Mouse (Mus musculus) hindbrain, embryonic 16.5 days (tissue): ENCODE measurements around the gene Atad5. TPM values are rescaled to one million over a fixed set of nuclear protein-coding genes. Genes with fewer than 3 reads are reported as not detected.
"Not testable (repeated sequence)": the region's sequence is repeated elsewhere in the genome, so short reads cannot be mapped to it uniquely, and the experiment has no call there.

ENCODE experiments used
- ATAC-seq: fragments of 200-750 bp; cut with Nextera tagmentation; 2 replicates; pipeline ENCODE4 v1.8.0; 2017; ENCODE audit warnings: moderate TSS enrichment, moderate library complexity
- H3K27ac ChIP-seq: fragments of 300-500 bp; sonication (generic); 2 replicates; pipeline ENCODE4 v1.5.1; 2014; ENCODE audit warnings: low read depth, mild to moderate bottlenecking, control low read depth, low read length, moderate library complexity
- H3K27me3 ChIP-seq: fragments of 300-500 bp; sonication (generic); replicated peaks from 2 replicates; pipeline ENCODE4 v1.6.1; 2014; ENCODE audit warnings: low read length; ENCODE audit not compliant: control insufficient read depth, insufficient read depth
- H3K36me3 ChIP-seq: fragments of 300-500 bp; sonication (generic); 2 replicates; pipeline ENCODE4 v1.6.1; 2014; ENCODE audit warnings: mild to moderate bottlenecking, low read length, moderate library complexity, mixed read lengths; ENCODE audit not compliant: control insufficient read depth, insufficient read depth
- H3K4me1 ChIP-seq: fragments of 300-500 bp; sonication (generic); 2 replicates; pipeline ENCODE4 v1.6.1; 2014; ENCODE audit warnings: low read depth, low read length; ENCODE audit not compliant: control insufficient read depth, insufficient read depth
- H3K4me2 ChIP-seq: fragments of 300-500 bp; sonication (generic); 2 replicates; pipeline ENCODE4 v1.6.1; 2014; ENCODE audit warnings: mild to moderate bottlenecking, low read length, control low read depth, moderate library complexity
- H3K4me3 ChIP-seq: fragments of 300-500 bp; sonication (generic); 2 replicates; pipeline ENCODE4 v1.5.1; 2014; ENCODE audit warnings: mild to moderate bottlenecking, low read length, control low read depth, moderate library complexity
- H3K9ac ChIP-seq: fragments of 300-500 bp; sonication (generic); 2 replicates; pipeline ENCODE4 v1.6.1; 2014; ENCODE audit warnings: low read depth, mild to moderate bottlenecking, control low read depth, low read length, moderate library complexity
- H3K9me3 ChIP-seq: fragments of 300-500 bp; sonication (generic); 2 replicates; pipeline ENCODE4 v1.6.1; 2014; ENCODE audit warnings: mild to moderate bottlenecking, low read length, moderate library complexity; ENCODE audit not compliant: control insufficient read depth
- WGBS: fragments of 180-500 bp; shearing (Covaris S2); extraction: QIAGEN DNeasy Blood & Tissue Kit; methylation state at CpG from one replicate; pipeline ENCODE4 v1.1.7; 2014; 5-methylcytosine and 5-hydroxymethylcytosine counted together
- polyA plus RNA-seq: library from polyadenylated mRNA; unstranded; fragments of >200 nt; fragmentation: Nextera tagmentation; extraction: Ambion mirVana; gene quantifications from 2 replicates; pipeline ENCODE4 v1.2.1, GENCODE M21; 2015

Gene Atad5
- polyA plus RNA-seq, 1 experiment from 2014 or later, result 4.4 TPM

- no peaks in the 10 kb centered on the region for H3K27me3 ChIP-seq
- no peaks in the 10 kb centered on the region for H3K36me3 ChIP-seq
- H3K4me1 ChIP-seq, result no peaks in the 10 kb centered on the region
- 75% methylated on average over 5 of the region's 5 CpGs for WGBS
- H3K4me3 ChIP-seq, result no peak overlapping the region
- no peaks in the 10 kb centered on the region for H3K9me3 ChIP-seq
- H3K4me2 ChIP-seq, result no peak overlapping the region
- ATAC-seq, result no peak
- H3K27ac ChIP-seq, result no peak overlapping the region
- no peak overlapping the region for H3K9ac ChIP-seq
Observed at GRCm38 (mm10) chr11:80181021-80181749, 92.0 kb downstream of the Atad5 start.

GRCm38 (mm10) chr11:80183054-80183704 is 94.0 kb downstream of the Atad5 start:
- H3K4me1 ChIP-seq, H3K36me3 ChIP-seq, H3K27me3 ChIP-seq, H3K9me3 ChIP-seq: not testable (repeated sequence)
- peak; percentile 56 for ATAC-seq
- Histone ChIP-seq H3K4me3 (peak overlapping the region; percentile 59), H3K9ac (peak overlapping the region; percentile 79), H3K4me2 (peak overlapping the region; percentile 67), H3K27ac (peak overlapping the region; percentile 77)
- WGBS, result 46% methylated on average over 12 of the region's 12 CpGs

- H3K36me3 ChIP-seq, result no peaks in the 10 kb centered on the region
- H3K4me2 ChIP-seq, result peak within 1 kb of the TSS; percentile 67
Observed at GRCm38 (mm10) chr11:80183705-80184255, 94.6 kb downstream of the Atad5 start, which contains the start of gene Rnf135. Gene Rnf135, plus strand, starts transcription at chr11:80183851.

GRCm38 (mm10) chr11:80184531-80185071 is 95.4 kb downstream of the Atad5 start:
- H3K27ac ChIP-seq, result no peak overlapping the region
- H3K9me3 ChIP-seq, result no peaks in the 10 kb centered on the region
- peak overlapping the region; percentile 67 for H3K4me2 ChIP-seq
- no peaks in the 10 kb centered on the region for H3K36me3 ChIP-seq
- no peak for ATAC-seq
- no peak overlapping the region for H3K9ac ChIP-seq
- no peaks in the 10 kb centered on the region for H3K4me1 ChIP-seq
- no peak overlapping the region; the same call in 1 of the 2 replicates for H3K4me3 ChIP-seq
- 87% methylated on average over 6 of the region's 6 CpGs for WGBS
- no peaks in the 10 kb centered on the region for H3K27me3 ChIP-seq

More at GRCm38 (mm10) chr11:80183705-80184255, 94.6 kb downstream of the Atad5 start, which contains the start of gene Rnf135:
- peak within 1 kb of the TSS; percentile 79 for H3K9ac ChIP-seq
- peak; percentile 77 for ATAC-seq
- no peaks in the 10 kb centered on the region for H3K4me1 ChIP-seq
- H3K4me3 ChIP-seq, result peak within 1 kb of the TSS; percentile 59
- H3K9me3 ChIP-seq, result no peaks in the 10 kb centered on the region
- H3K27ac ChIP-seq, result peak within 1 kb of the TSS; percentile 77
- 2% methylated on average over 33 of the region's 33 CpGs for WGBS
- H3K27me3 ChIP-seq, result no peaks in the 10 kb centered on the region

Other genes starting within 250 kb of the Atad5 start
- 37.3 and 39.9 TPM in 2 replicates for gene Utp6, start 127.0 kb upstream of the Atad5 start, polyA plus RNA-seq
- gene Suz12, start 96.3 kb upstream of the Atad5 start, polyA plus RNA-seq, result 9.3 and 9.9 TPM in 2 replicates
- gene Crlf3, start 8.4 kb upstream of the Atad5 start, polyA plus RNA-seq, result 12.6 and 13.8 TPM in 2 replicates
- 21.0 and 22.0 TPM in 2 replicates for gene Tefm, start 52.8 kb downstream of the Atad5 start, polyA plus RNA-seq
- gene Adap2, start 64.7 kb downstream of the Atad5 start, polyA plus RNA-seq, result 4.0 and 4.1 TPM in 2 replicates
- 4.6 and 4.9 TPM in 2 replicates for gene Rnf135, start 94.5 kb downstream of the Atad5 start, polyA plus RNA-seq
- 66.9 and 69.9 TPM in 2 replicates for gene Rhot1, start 119.6 kb downstream of the Atad5 start, polyA plus RNA-seq
- 4.2 and 4.7 TPM in 2 replicates for gene Rhbdl3, start 211.5 kb downstream of the Atad5 start, polyA plus RNA-seq